Mouse (Mus musculus): ENCODE results near the gene Gsdma. TPM values are rescaled to one million over a fixed set of nuclear protein-coding genes. Genes with fewer than 3 reads are reported as not detected.

The Gsdma gene
- total RNA-seq, 2 experiments from 2014 or later: not detected

DNA sequence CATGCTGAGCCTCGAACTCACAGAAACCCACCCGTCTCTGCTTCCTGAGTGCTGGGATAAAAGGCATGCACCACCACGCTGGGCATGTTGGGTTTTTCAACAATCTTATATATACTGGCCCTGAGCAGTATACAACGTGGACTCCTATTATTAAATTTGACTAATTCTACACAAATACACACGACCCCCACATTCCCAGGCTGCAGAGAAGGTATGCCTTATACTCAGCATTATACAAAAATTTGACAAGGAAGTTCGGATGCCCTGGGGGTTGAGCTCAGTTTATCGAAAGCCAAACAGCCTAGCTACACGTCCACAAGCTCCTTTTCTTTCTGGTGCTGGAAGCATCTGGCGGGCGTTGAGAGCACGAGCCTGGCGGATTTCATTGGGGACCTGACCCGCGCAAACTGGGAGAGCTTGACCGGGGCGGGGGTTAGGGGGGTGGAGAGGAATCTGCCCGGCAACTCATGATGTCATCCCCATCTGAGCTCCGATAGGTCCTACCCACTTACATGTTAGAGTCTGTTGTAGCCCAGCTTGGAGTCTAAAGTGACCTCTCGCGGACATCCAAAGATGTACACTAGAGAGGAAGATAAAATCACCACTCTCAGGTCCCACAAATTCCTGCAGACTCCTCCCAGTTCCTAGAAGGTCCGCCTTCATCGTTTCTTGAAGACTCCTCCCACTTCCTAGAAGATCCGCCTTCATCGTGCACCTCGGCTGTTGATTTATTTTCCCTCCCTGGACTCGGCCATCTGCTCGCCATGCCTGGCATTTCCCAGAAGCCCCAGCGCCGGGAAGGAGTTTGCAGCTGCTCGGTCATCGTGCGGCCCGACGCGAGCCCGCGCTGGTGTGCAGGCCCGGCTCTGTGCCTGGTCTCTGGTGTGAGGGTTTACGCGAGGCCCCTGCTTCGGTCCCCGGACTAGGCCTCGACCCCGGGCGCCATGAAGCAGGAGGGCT is 17.9 kb downstream of the Gsdma start, which contains the start of gene Psmd3:
TSS of gene Psmd3 (plus strand) at position 769 of the 960 bp plus-strand sequence.
- DNase-seq: peak; percentile 98

DNA sequence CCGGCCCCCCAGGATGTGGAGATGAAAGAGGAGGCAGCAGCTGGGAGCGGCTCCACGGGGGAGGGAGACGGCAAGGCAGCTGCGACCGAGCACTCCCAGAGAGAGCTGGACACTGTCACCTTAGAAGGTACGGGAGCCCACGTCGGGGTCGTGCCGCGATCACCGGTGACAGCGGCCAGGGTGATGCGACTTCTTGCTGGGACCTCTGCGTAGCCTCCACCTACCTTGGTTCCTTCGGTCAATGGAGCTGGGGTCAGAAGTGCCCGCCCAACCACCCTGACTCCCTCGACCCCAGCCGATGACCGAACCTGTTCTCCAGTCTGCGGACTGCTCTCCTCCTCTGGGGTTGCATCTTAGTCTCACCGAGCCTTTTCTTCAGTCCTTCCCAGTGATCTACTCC is 18.7 kb downstream of the Gsdma start:
- DNase-seq: no peak

DNA sequence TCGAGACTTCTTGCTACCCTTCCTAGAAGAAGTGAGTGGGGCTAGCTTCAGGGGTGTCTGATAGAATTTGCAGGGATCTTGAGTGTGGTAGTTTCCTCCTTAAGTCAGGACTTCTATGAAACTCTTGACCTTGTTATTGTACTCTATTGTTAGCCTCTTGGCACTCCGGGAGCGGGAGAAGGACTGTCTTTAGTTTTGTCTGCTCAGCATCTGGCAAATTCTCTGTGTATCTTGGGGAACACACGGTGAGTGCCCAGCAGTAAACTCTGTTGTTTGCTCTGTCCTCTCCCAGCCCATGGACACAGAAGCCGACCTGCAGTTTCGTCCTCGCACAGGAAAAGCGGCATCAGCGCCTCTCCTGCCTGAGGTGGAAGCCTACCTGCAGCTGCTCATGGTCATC is 21.5 kb downstream of the Gsdma start:
- no peak for DNase-seq

DNA sequence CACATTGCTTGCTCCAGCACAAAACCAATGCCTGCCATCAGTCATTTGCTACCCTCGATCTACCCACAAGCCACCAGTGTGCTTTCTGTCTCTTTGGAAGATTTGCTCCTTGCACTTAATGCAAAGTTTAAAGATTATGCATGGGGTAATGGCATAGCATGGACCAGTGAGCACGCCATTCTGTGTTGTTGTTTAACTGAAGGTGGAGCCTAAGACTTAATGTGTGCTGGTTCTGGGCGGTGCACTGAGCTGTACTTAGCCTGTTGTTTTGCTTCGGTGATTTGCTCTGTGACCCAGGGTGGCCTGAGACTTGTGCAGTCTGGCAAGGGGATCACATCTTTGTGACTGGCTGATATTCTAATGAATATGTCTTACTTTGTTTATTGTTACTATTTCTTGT is 22.8 kb downstream of the Gsdma start:
- no peak for DNase-seq

DNA sequence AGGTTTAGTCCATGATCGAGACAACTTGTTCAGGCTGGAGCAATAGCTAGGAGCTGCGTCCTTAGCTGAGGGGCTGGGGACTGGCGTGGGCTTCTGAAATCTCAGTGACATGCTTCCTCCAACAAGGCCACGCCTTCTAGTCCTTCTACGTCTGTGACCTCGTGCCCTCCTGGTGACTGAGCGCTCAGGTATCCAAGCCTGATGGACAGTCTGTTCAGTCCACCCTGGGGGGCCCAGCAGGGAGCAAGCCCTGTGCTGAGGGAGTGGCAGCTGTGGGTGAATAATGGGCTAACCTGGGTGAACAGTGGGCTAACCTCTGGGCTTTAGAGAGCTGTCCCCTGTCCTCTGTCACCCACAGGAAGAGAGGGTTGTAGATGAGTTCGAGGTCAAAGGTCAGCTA is 23.9 kb downstream of the Gsdma start:
- DNase-seq: no peak

DNA sequence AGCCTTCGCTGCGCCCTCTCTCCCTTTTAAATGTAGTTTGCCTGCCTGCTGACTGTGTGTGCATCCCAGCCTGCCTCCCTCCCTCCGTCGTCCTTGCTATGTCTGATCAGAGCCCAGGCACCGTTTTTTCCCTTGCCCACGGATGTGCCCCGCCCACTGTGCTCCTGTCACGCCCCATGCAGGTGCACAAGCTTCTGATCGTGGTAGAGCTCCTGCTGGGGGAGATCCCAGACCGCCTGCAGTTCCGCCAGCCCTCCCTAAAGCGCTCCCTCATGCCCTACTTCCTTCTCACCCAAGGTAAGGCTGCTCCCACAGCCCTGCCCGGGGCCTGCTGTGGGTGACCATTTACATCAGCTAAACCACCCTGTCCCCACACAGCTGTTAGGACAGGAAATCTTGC is 29.1 kb downstream of the Gsdma start:
- DNase-seq: no peak

DNA sequence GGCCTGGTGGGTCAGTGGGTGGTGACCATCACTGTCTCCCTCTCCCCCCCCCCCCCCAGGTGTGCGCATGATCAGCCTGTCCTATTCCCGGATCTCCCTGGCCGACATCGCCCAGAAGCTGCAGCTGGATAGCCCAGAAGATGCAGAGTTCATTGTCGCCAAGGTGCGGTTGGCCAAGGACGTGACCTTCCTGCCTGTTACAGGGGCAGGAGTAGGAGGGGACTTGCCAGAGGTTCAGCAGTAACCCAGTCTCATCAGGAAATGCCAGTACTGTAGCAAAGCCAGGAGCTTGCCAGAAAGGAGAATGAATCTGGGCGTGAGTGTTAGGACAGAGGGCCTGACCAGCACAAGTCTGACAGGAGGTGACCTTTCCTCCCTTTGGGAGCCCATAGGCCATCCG is 29.6 kb downstream of the Gsdma start:
- no peak for DNase-seq

DNA sequence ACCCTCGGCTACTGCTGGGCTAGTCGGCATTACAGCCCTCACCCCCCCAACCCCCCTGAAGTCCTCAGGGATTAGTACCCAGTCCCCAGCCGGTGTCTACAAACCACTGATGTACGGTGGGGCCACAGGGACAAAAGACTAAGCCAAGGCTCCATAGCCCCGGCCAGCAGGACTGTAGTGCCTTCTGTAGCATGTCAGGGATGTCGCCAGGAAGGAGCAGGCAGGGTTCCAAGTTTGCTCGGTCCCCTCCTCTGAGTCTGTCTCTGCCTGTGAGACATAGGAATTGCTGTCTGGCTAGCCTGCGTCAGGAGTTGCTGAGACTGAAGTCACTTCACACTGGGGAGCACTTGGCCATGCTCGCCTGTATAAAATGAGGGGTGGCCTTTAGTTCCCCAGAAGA is 30.1 kb downstream of the Gsdma start:
- DNase-seq: peak; percentile 52

DNA sequence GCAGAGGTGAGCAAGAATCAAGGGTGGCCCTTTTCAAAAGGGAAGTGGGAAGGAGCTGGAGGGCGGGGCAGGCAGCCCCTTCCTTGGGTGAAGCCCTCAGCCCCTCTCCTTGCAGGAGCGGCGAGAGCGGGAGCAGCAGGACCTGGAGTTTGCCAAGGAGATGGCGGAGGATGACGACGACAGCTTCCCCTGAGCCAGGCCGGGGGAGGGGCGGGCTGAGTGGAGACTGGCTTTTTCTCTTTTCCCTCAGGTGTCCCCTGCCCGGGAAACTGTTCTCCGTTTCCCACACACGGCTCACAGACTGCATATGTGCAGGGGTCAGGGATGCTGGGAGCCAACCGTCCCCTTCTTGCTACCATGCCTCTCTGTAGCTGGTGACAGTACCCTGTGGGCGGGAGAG is 31.3 kb downstream of the Gsdma start:
- DNase-seq: no peak

DNA sequence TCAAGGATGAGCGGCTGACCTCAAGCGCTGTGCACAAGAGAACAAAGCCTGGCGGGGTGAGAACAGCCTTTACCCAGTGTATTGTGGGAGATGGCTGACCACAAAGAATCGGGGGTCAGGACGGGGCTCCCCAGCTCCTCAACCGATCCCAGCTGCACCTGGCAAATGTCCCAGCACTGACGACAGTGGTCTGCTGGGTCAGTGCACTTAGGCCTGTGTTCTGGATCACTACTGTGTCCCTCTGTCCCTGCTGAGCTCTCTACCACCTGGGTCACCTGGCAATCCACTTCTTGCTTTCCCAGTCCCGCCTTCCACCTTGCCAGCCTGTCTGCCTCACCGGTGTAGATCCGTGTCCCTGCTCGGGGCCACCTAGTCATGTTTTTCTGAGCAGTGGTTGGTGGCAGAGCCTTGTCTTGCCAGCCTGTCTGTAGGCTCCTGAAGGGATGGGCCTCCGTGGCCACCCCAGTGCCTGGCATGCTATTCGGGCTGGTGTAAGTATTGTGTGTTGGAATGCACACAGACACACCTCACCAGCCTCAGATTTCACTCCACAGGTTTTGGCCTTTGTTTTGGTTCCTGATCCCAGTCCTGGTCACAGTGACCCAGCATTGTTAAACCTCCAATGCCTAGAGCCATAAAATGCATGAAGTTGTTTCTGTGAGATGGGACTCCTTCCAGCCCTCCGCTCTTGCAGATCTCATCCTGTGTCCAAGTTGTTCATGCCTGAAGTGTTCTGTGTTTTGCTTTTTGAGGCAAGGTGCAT is 32.5 kb downstream of the Gsdma start:
- peak; percentile 37 for DNase-seq

DNA sequence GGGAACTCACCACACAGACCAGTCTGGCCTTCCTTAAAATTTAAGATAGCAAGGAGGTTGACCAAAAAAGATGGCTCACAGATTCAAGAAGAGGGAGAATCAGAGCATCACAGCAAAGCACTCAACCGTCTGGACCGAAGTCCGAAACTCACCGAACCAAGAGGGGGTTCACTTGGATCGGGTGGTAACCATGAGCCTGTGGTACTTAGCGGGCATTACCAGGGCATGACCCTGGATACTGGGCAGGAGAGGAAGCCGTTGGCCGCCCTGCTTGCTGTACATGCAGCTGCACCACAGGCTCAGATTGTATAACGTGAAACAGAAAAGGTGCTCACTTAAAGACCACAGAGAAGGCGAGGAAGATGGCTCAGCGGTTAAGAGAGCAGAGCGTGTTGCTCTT is 33.1 kb downstream of the Gsdma start:
- no peak for DNase-seq

DNA sequence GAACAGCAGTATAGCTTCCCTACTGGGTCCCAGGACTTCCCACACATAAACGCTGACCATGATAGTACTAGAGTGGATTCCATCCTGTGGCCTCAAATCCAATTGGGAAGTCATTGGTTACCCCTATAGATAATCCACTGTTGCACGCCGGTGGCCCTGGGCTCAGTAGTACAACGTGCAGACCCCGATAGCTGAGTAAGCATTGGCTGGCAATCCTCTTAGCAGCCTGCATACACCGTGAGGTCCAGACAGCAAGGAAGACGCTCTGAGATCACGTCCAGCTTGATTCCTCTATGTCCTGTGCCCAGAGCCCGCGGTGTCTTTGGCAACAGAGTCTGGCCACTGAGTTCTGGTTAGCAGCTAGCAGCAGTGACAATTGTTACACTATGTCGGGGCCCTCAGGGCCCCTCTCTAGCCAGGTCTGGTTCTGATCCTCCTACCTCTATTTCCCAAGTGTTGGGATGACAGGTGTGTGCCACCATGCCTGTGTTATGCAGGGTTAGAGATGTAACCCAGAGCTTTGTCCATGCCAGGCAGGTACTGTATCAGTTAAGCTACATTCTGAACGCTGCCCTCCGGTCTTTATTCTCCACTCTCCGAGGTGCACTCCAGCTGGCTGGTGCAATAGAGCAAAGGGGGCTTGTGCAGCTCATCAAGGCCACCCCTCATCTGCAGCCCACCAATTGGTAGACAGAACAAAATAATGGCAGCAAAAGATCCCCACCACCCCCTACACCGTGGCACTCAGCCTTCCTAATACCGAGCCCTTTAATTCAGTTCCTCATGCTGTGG is 34.9 kb downstream of the Gsdma start:
- DNase-seq: no peak

DNA sequence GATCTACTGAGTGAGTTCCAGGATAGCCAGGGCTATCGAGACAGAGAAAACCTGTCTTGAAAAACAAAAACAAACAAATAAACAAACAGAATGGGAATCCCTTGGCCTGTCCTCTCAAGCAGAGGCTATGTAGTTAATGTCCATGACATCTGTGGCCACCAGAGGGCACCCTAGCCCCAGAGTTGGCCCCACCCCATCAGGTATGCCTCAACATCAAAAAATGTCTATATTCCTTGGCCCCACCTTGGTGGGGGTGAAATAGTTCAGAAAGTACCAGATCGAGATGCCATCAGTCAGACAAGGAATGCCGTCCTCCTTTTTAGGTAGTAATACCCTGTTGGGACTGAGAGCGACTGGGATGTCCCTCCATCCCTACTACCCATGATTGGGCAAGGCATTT is 35.8 kb downstream of the Gsdma start:
- DNase-seq: peak; percentile 86

DNA sequence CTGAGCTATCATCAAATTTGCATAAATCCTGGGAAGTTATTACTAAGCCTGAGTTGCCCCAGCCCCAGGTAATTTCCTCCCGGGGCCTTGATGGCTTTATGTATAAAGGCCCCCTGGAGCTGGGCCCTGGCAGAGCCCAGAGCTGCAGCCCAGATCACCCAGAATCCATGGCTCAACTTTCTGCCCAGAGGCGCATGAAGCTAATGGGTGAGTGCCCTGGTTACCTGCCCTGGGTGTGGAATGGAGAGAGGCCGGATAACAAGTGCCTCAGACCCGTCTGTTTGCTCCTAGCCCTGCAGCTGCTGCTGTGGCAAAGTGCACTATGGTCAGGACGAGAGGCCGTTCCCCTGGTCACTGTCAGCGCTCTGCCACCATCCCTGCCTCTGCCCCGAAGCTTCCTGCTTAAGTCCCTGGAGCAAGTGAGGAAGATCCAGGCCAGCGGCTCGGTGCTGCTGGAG is 37.1 kb downstream of the Gsdma start, which contains the start of gene Csf3:
TSS of gene Csf3 (plus strand) at position 51 of the 458 bp plus-strand sequence.
- DNase-seq: no peak

DNA sequence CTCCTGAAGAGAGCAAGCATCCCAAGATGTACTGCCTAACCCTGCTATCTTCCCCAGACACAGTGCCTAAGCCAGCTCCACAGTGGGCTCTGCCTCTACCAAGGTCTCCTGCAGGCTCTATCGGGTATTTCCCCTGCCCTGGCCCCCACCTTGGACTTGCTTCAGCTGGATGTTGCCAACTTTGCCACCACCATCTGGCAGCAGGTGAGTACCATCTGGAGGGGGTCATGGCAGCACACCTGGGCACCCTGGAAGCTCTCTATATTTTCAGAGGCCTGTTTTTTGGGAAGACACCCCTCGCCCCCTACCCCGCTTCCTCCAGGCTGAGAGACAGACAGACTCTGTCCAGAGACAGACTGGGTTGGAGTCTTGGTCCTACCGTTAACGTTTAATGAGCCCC is 38.2 kb downstream of the Gsdma start:
- DNase-seq: no peak

DNA sequence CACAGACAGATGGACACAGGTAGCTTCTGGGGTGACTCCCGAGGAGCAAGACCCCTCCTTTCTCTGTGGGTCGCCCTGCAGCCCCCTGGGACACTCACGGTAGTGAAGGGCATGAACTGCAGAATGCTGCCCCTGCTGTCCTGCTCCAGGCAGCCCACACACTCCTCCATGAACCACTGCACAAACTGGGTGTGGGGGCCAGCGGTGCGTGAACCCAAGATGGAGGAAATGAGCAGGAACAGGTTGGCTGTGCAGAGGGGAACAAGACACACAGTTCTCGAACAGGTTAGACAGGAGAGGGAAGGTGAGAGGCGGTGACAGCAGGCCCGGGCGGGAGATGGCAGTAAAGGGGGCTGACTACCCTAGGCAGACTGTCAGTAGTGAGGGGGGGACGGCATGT is 40.9 kb downstream of the Gsdma start:
- DNase-seq: no peak

DNA sequence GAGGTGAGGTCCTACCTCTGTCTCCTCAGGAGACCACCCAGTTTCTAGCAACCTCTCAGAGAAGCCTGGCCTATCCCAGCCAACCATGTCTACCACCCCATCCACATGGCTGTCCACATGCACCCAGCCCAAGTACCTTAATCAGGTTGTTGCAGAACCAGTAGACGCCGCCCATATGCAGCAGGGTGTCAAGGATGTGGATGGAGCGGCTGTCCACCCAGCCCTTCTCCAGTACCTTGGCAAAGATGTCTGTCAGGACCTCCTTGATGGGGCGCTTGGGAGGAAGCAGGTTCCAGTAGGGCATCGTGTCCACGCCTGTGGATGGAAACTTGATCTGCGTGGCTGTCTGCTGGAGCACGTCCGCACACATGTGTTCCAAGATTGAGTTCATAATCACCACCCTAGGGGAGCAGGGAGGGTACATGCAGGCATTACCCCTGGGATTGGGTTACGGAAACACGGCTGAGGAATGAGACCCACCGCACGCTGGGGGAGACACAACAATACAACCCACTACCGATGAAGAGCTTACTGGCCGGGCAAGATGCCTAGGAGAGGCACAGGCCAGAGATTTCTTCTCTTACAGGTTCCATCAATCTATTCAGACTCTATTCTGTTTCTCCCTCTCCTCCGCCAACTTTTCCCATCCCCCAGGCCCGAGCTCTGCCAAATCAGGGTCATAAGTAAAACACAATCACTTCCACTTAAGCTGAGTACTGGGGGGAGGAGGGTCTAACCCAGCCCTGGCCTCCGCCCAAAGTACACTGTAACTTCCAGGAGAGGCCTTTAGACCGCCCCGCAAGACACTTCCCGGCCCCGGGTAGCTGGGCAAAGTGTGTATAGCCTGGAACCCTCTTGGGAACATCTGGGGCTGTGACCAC is 43.5 kb downstream of the Gsdma start:
- peak; percentile 86 for DNase-seq

DNA sequence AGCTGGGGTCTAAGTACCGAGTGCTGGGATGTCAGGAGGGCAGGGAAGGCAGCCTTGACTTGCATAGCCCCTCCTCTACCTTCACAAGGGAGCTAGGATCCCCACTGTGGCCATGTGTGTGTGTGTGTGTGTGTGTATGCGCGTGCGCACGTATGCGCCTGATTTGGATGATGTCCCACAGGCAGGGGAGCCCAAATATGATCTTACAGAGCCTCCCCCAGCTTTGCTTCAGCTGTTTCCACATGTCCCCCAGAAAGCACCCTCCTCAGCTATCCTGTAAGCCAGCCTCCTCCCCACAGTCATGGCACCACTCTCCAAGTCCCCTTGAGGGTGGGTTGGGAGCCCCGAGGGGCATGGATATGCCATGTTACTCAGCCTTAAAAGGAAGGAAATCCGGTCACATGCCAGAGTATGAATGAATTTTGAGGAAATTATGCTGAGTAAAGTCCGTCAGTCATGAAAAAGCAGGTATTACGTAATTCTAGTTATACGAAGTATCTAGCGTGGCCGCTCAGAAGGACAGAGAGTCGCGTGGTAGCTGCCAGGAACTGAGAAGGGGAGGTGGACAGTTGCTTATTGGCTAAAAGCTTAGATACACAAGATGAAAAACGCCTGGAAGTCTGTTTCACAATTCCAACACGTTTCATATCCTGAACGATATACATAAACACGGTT is 44.3 kb downstream of the Gsdma start:
- DNase-seq: peak; percentile 51

DNA sequence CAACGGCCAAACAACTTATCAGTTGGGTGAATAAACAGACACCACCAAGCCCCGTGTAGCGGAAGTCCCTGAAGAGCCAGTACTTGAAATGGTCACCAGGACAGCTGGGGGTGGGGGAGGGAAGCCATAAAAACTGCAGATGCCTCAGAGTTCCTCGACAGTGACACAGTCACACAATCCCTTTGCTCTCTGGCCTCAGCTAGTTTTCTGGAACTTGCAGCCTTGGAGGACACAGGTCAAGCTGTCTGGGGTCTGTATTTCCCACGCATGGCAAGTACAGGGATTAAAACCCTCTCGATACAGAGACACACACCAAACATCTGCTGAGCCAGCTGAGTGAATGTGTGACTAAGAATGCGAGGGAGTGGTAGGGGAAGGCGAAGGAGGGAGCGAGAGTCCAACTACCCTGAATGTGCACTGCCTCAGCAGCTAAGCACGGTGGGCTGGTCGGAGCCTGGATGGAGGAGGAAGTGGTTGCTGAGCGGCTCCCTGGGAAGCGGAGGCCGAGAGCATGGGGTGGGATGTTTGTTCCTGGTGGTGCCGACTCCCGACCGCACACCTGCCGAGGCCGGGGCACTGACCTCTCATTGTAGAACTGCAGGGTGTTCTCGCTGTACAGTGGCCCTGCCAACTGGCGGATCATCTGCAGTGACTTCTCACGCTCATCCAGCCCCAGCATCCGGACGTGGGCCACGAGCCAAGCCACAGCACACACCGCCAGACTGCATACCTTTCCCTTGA is 45.0 kb downstream of the Gsdma start:
- peak; percentile 62 for DNase-seq

DNA sequence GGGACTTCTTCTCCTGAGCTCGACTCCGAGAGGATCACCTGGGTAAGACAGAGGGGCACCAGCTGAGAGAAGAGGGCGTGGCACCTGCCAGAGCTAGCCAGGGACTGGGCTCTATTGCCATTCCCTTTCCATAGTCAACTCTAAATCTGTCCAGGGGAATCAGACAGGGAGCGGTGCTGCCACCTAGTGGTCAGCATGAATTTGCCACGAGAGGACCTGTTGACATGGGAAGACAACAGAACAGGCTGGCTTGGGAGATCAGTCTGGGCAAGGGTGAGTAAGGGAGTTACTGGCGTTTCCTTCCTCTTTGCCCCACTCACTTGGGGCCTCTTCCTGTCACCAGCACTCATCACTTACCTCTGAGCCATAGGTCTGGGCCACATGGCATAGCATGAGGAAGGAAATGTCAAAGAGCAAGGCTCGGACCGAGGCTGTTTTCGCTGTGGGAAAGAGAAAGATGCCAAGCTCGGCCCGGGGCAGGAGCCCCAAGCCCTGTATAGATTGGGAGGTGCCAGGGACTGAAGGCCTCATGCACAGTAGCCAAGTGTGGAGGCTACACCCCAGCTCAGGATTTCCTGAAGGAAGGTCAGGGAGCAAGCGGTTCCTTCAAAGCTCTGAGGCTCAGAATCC is 46.4 kb downstream of the Gsdma start:
- peak; percentile 92 for DNase-seq
